Mouse (Mus musculus) liver, embryonic 14.5 days (tissue): ENCODE measurements at regions not wholly inside any gene's neighbourhood (a gene's known extent, or its start where the extent isn't known, plus 50 kb on each side); places are given as distances from the start of the nearest gene placed in this dataset.

Source experiments
- ATAC-seq: fragments of 200-750 bp; cut with Nextera tagmentation; 2 replicates; pipeline ENCODE4 v1.8.0; 2017; ENCODE audit warnings: moderate number of reproducible peaks, mild to moderate bottlenecking, moderate library complexity; ENCODE audit not compliant: insufficient read depth
- DNase-seq, 3 experiments: peaks; one replicate each; pipeline ENCODE4 v3.0.0-alpha.2; 2012 to 2013; ENCODE audit warnings: low read depth in 3 of 3, low spot score in 3 of 3
- H3K27ac ChIP-seq: fragments of 300-500 bp; sonication (generic); 2 replicates; pipeline ENCODE4 v1.5.1; 2014; ENCODE audit warnings: moderate library complexity, mild to moderate bottlenecking, control low read depth, inconsistent platforms
- H3K27me3 ChIP-seq: fragments of 300-500 bp; sonication (generic); 2 replicates; pipeline ENCODE4 v1.6.1; 2014; ENCODE audit warnings: mild to moderate bottlenecking, low read length, moderate library complexity; ENCODE audit not compliant: control insufficient read depth, insufficient read depth
- H3K36me3 ChIP-seq: fragments of 300-500 bp; sonication (generic); replicated peaks from 2 replicates; pipeline ENCODE4 v1.6.1; 2014; ENCODE audit warnings: low read depth; ENCODE audit not compliant: control insufficient read depth, insufficient read depth
- H3K4me1 ChIP-seq, 2 experiments: fragments of 200-500 bp in 1 of 2; fragments of 300-500 bp in 1 of 2; sonication (generic) in 1 of 2; replicated peaks; 2 replicates each; pipeline ENCODE4 v1.6.1; 2012 to 2014; ENCODE audit warnings: antibody characterized with exemption in 1 of 2, inconsistent platforms in 1 of 2, low read length in 1 of 2; ENCODE audit not compliant: control insufficient read depth in 2 of 2, insufficient read depth in 2 of 2
- H3K4me2 ChIP-seq: fragments of 300-500 bp; sonication (generic); 2 replicates; pipeline ENCODE4 v1.6.1; 2014; ENCODE audit warnings: low read depth, mild to moderate bottlenecking, control low read depth, moderate library complexity
- H3K4me3 ChIP-seq, 2 experiments: fragments of 200-500 bp in 1 of 2; fragments of 300-500 bp in 1 of 2; sonication (generic) in 1 of 2; 2 replicates each; pipeline ENCODE4 v1.5.1; 2012 to 2014; ENCODE audit warnings: low read depth in 2 of 2, low read length in 2 of 2, mild to moderate bottlenecking in 2 of 2, control low read depth in 1 of 2, inconsistent platforms in 1 of 2, moderate library complexity in 1 of 2; ENCODE audit not compliant: insufficient read depth in 1 of 2
- H3K9ac ChIP-seq: fragments of 300-500 bp; sonication (generic); replicated peaks from 2 replicates; pipeline ENCODE4 v1.6.1; 2014; ENCODE audit warnings: mild to moderate bottlenecking, control low read depth, moderate library complexity
- H3K9me3 ChIP-seq: fragments of 300-500 bp; sonication (generic); 2 replicates; pipeline ENCODE4 v1.6.1; 2016; ENCODE audit warnings: low read length, mixed read lengths; ENCODE audit not compliant: control insufficient read depth
- CTCF ChIP-seq: IDR thresholded peaks from 2 replicates; pipeline ENCODE4 v1.5.1; 2016; ENCODE audit warnings: antibody characterized with exemption, low read depth, control low read depth
- EP300 ChIP-seq: IDR thresholded peaks from 2 replicates; pipeline ENCODE4 v1.6.1; 2016; ENCODE audit warnings: antibody characterized with exemption, low read depth
- WGBS: fragments of 180-500 bp; shearing (Covaris S2); extraction: QIAGEN DNeasy Blood & Tissue Kit; methylation state at CpG from one replicate; pipeline ENCODE4 v1.1.7; 2014; ENCODE audit not compliant: insufficient replicate concordance; 5-methylcytosine and 5-hydroxymethylcytosine counted together

DNA sequence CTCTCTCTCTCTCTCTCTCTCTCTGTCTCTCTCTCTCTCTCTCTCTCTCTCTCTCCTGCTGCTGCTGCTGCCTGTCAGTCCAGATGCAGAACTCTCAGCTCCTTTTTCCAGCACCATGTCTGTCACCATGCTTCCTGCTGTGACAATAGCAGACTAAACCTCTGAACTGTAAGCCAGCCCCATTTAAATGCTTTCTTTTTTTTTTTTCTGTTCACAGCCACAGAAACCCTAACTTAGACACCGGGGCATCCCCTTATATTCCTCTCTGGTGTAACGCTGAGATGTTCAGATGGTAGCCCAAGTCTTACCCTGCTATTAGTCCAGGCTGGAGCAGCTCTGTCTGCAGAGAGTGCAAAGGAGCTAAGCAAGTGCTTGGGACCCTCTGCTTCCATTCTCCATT lies 54.3 kb upstream of the Vash1 start:
- 55% methylated on average over 2 of the region's 2 CpGs for WGBS
- Histone ChIP-seq H3K4me1 (no peaks in the 10 kb centered on the region; a peak in 1 of 4 replicates), H3K9ac (no peak overlapping the region), H3K27me3 (no peaks in the 10 kb centered on the region), H3K4me2 (no peak overlapping the region), H3K9me3 (no peaks in the 10 kb centered on the region), H3K27ac (no peak overlapping the region), H3K4me3 (no peak overlapping the region), H3K36me3 (no peaks in the 10 kb centered on the region)
- no peak for TF ChIP-seq EP300
- TF ChIP-seq CTCF = no peak
- ATAC-seq = no peak
- no peak for DNase-seq

DNA sequence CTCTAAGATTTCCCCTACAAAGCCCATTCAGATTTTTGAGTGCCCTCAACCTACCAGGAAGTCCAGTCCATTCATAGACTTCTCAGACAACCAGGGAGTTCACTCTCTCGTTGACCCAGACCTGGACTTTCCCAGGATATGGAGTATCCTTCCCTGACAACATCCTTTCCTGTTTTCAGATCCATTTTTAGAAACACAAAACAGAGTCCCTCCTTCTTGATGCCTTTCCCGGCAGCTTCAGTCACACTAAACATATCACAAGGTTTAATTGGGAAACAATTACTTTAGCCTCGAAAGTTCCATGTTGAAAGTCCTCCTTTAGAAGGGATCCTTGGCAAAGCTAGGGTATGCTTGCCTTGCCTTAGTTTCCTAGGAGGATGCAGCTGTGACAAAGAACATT lies 51.8 kb upstream of the Vash1 start:
- H3K4me1 ChIP-seq = no peaks in the 10 kb centered on the region; a peak in 1 of 4 replicates
- H3K27me3 ChIP-seq = no peaks in the 10 kb centered on the region
- no peak overlapping the region for H3K9ac ChIP-seq
- no peak overlapping the region for H3K27ac ChIP-seq
- no peak overlapping the region for H3K4me2 ChIP-seq
- no peak overlapping the region for H3K4me3 ChIP-seq
- WGBS = 34% methylated on average over 3 of the region's 3 CpGs
- DNase-seq = no peak
- no peaks in the 10 kb centered on the region for H3K36me3 ChIP-seq
- no peaks in the 10 kb centered on the region for H3K9me3 ChIP-seq
- TF ChIP-seq EP300 = no peak
- TF ChIP-seq CTCF = no peak
- no peak for ATAC-seq

DNA sequence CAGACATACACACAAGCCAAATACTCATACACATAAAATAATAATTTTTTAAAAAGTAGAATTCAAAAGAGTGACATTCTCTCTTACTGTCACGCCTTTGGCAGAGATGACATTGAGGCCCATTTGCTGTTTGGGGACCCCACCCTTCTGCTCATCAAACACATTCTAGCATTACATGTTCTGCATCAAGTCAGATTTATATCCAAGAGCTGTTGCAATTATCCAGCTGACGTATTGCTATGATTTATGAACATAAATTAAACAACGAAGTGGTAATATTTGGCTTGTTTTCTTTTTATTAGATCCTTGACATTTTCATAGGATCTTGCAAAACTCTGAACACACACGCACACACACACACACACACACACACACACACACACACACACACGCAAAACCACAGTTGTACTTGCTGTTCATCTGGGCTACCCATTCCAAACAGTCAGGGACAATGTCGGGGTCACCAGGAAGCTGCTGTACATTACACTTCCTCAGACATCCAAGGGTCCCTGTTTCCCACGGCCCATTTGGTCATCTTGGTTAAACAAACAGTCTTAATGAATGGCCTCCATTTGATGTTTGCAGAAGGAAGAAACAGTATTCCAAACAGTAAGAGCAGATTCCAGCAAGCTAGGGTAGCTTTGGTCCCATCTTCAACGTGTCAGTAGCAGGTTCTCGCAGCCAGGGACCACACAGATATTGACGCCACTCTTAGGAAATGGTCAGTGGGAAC lies 50.3 kb upstream of the Vash1 start:
- no peaks in the 10 kb centered on the region for H3K36me3 ChIP-seq
- H3K9ac ChIP-seq = no peak overlapping the region
- no peak overlapping the region for H3K4me2 ChIP-seq
- no peaks in the 10 kb centered on the region; a peak in 1 of 4 replicates for H3K4me1 ChIP-seq
- no peaks in the 10 kb centered on the region for H3K9me3 ChIP-seq
- DNase-seq (no peak), ATAC-seq (no peak)
- H3K27me3 ChIP-seq = no peaks in the 10 kb centered on the region
- no peak overlapping the region for H3K27ac ChIP-seq
- H3K4me3 ChIP-seq = no peak overlapping the region
- no peak for TF ChIP-seq EP300
- TF ChIP-seq CTCF = no peak
- 45% methylated on average over 10 of the region's 10 CpGs for WGBS
